Mouse (Mus musculus) neural tube, embryonic 13.5 days (tissue): Measurements from ENCODE around the gene Spink2. TPM values are rescaled to one million over a fixed set of nuclear protein-coding genes. Genes with fewer than 3 reads are reported as not detected.
"Not testable (repeated sequence)": the region's sequence is repeated elsewhere in the genome, so short reads cannot be mapped to it uniquely, and the experiment has no call there.

Experiments
- ATAC-seq: fragments of 200-750 bp; cut with Nextera tagmentation; 2 replicates; pipeline ENCODE4 v1.8.0; 2017; ENCODE audit warnings: low read depth, mild to moderate bottlenecking, moderate TSS enrichment, moderate library complexity
- H3K27ac ChIP-seq: fragments of 300-500 bp; sonication (generic); replicated peaks from 2 replicates; pipeline ENCODE4 v1.5.1; 2015; ENCODE audit warnings: moderate library complexity, mild to moderate bottlenecking, inconsistent platforms
- H3K27me3 ChIP-seq: fragments of 300-500 bp; sonication (generic); 2 replicates; pipeline ENCODE4 v1.6.1; 2015; ENCODE audit warnings: mild to moderate bottlenecking, inconsistent platforms
- H3K36me3 ChIP-seq: fragments of 300-500 bp; sonication (generic); 2 replicates; pipeline ENCODE4 v1.6.1; 2015; ENCODE audit warnings: mild to moderate bottlenecking, inconsistent platforms
- H3K4me1 ChIP-seq: fragments of 300-500 bp; sonication (generic); replicated peaks from 2 replicates; pipeline ENCODE4 v1.6.1; 2015; ENCODE audit warnings: inconsistent platforms
- H3K4me2 ChIP-seq: fragments of 300-500 bp; sonication (generic); 2 replicates; pipeline ENCODE4 v1.6.1; 2015; ENCODE audit warnings: inconsistent platforms, mild to moderate bottlenecking, moderate library complexity
- H3K4me3 ChIP-seq: fragments of 300-500 bp; sonication (generic); 2 replicates; pipeline ENCODE4 v1.5.1; 2015; ENCODE audit warnings: mild to moderate bottlenecking, inconsistent platforms
- H3K9ac ChIP-seq: fragments of 300-500 bp; sonication (generic); 2 replicates; pipeline ENCODE4 v1.6.1; 2015; ENCODE audit warnings: moderate library complexity, mild to moderate bottlenecking, inconsistent platforms
- H3K9me3 ChIP-seq: fragments of 300-500 bp; sonication (generic); 2 replicates; pipeline ENCODE4 v1.6.1; 2016; ENCODE audit warnings: inconsistent platforms
- WGBS: fragments of 180-500 bp; shearing (Covaris S2); methylation state at CpG from one replicate; pipeline ENCODE4 v1.1.7; 2015; 5-methylcytosine and 5-hydroxymethylcytosine counted together
- polyA plus RNA-seq: library from polyadenylated mRNA; unstranded; fragments of >200 nt; fragmentation: Nextera tagmentation; extraction: Ambion mirVana; gene quantifications from 2 replicates; pipeline ENCODE4 v1.2.1, GENCODE M21; 2015

Spink2 gene
- polyA plus RNA-seq, 1 experiment from 2014 or later = 5.1 TPM

DNA sequence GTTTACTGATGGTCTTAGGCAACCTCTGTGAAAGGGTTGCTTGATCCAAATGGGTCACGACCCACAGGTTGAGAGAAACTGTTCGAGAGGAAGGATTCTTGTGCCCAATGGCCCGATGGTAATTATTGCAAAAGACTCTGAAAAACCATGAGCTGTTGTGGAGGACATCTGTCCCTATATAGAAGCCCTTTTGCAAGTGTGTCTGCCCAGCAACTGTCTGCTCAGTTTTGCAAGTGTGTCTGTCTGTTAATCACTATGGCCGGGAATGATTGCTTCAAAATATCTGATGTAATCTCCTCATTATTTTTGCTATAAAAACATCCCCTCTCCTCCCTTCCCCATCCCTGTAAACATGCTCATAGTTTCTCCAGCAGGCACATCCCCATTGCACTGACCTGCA lies 20.2 kb downstream of the Spink2 start:
- Histone ChIP-seq H3K4me3 (no peak overlapping the region), H3K4me1 (no peaks in the 10 kb centered on the region), H3K4me2 (no peak overlapping the region), H3K27ac (no peak overlapping the region), H3K9me3 (0 out of 2 replicates have a peak, but pooled peaks cover 8% of the 10 kb centered on the region), H3K27me3 (no peaks in the 10 kb centered on the region), H3K9ac (no peak overlapping the region), H3K36me3 (no peaks in the 10 kb centered on the region)
- no peak for ATAC-seq
- WGBS = 87% methylated on average over 4 of the region's 4 CpGs

DNA sequence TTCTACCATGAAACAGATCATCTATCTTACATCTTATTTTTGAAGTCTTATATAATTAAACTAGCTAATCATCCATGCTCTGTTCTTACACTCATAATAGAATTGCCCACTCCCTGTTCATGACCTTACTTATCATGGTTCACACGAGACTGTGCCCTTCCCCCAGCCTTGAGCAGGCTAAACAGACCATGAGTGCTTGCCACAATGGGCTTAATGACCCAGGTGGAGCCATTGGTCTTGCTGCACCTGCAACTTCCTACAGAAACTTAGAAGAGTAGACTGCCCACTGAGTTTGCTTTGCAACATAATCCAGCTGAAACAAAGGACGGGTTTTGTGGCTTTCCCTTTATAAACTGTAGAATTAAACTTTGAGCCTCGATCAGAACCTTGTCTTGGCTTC lies 22.5 kb downstream of the Spink2 start:
- Histone ChIP-seq H3K4me2 (no peak overlapping the region), H3K27me3 (no peaks in the 10 kb centered on the region), H3K27ac (no peak overlapping the region), H3K4me1 (no peaks in the 10 kb centered on the region), H3K9me3 (0 out of 2 replicates have a peak, but pooled peaks cover 8% of the 10 kb centered on the region), H3K9ac (no peak overlapping the region), H3K4me3 (no peak overlapping the region), H3K36me3 (no peaks in the 10 kb centered on the region)
- ATAC-seq = no peak
- 50% methylated on average over 3 of the region's 3 CpGs for WGBS

DNA sequence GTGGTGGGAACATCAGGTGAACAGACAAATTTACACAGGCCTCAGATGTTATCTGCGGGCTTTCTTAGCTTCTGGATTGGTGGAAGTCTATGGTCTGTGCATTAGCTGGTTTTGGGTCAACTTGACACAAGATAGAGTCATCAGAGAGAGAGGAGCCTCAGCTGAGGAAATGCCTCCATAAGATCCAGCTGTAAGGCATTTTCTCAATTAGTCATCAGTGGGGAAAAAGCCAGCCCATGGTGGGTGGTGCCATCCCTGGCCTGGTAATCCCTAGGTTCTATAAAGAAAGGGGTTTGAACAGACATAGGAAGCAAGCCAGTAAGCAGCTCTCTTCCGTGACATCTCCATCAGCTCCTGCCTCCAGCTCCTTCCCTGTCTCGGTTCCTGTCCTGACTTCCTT lies 25.9 kb downstream of the Spink2 start:
- no peak for ATAC-seq
- H3K27ac ChIP-seq = no peak overlapping the region
- H3K9me3 ChIP-seq = 0 out of 2 replicates have a peak, but pooled peaks cover 8% of the 10 kb centered on the region
- no peaks in the 10 kb centered on the region for H3K27me3 ChIP-seq
- no peak overlapping the region for H3K9ac ChIP-seq
- H3K4me2 ChIP-seq = no peak overlapping the region
- WGBS = 93% methylated on average over 3 of the region's 3 CpGs
- H3K4me1 ChIP-seq = no peaks in the 10 kb centered on the region
- H3K36me3 ChIP-seq = no peaks in the 10 kb centered on the region
- no peak overlapping the region for H3K4me3 ChIP-seq

DNA sequence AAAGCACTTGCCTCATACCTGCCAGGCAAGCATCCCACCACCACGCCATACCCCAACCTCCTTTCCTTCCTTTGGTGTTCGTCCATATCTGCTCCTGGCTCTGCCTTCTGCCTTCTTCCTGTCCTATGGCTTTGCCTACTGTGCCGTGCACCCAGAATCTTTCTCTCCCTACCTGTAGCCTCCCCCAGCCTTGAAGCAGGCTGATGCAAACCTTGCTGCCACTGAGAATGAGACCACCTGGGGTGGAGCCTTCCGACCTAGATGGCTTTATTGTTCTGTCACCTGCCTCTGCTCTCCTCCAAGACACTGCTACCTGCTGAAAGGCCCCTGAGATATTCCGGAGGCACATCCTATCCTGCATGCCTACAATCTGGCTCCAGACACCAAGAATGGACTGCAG lies 27.4 kb downstream of the Spink2 start:
- not testable (repeated sequence) for H3K9me3 ChIP-seq, H3K9ac ChIP-seq, H3K27ac ChIP-seq, H3K4me2 ChIP-seq, ATAC-seq, H3K4me3 ChIP-seq, H3K27me3 ChIP-seq, H3K4me1 ChIP-seq, H3K36me3 ChIP-seq
- WGBS = 59% methylated on average over 5 of the region's 5 CpGs

DNA sequence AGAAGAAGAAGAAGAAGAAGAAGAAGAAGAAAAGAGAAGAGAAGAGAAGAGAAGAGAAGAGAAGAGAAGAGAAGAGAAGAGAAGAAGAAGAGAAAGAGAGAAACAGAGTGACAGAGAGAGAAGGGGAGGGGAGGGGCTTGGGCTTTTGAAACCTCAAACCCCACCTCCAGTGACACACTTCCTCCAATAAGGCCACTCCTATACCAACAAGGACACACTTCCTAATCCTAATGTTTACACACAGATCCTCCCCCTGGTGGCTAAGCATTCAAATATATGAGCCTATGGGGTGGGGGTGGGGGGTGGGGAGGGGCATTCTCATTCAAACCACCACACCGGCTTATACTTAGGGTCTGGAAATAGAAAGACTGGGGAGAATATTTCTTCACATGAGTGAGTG lies 27.9 kb downstream of the Spink2 start:
- H3K36me3 ChIP-seq = no peaks in the 10 kb centered on the region
- no peaks in the 10 kb centered on the region for H3K4me1 ChIP-seq
- no peak overlapping the region for H3K27ac ChIP-seq
- 69% methylated on average over 1 of the region's 1 CpGs for WGBS
- no peak overlapping the region for H3K9ac ChIP-seq
- no peak overlapping the region for H3K4me2 ChIP-seq
- ATAC-seq = no peak
- 0 out of 2 replicates have a peak, but pooled peaks cover 5% of the 10 kb centered on the region for H3K9me3 ChIP-seq
- no peaks in the 10 kb centered on the region for H3K27me3 ChIP-seq
- H3K4me3 ChIP-seq = no peak overlapping the region

DNA sequence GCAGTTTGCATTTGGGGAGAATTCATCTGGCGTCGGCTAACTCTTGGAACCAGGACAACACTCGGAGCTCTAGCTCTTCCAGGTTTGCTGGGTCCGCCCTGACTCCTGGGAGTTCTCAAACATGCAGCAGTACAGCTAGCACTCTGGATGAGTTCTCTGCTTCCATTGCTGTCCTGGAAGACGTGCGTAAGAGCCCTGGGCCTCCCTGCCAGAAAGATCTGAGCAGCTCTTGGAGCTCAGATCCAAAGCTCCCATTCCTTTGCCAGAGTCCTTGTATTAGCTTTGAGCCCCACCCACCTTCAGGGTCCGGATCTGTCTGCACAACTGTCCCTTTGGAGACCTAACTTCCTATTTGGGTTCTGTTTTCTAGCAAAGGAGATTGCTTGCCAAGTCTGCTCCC lies 29.8 kb downstream of the Spink2 start:
- no peak overlapping the region for H3K4me3 ChIP-seq
- ATAC-seq = no peak
- WGBS = 88% methylated on average over 7 of the region's 7 CpGs

DNA sequence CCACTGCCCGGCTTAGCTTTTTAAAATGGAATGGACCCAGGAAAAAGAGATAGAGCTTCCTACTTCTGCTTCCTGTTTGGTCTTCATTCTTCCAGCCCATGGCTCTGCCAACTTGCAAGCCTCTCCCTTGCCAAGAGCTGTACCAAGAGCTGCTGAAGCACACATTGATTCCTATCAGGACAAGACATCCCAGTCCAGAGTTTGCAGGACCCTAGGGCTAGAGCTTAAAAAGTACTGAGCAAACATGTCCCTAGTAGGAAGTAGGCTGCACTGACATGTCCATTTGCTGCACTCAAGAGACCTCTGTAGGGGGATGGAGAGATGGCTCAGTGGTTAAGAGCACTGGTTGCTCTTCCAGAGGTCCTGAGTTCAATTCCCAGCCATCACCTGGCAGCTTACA lies 32.3 kb downstream of the Spink2 start:
- no peaks in the 10 kb centered on the region for H3K4me1 ChIP-seq
- no peaks in the 10 kb centered on the region for H3K36me3 ChIP-seq
- H3K9ac ChIP-seq = no peak overlapping the region
- no peaks in the 10 kb centered on the region for H3K27me3 ChIP-seq
- H3K27ac ChIP-seq = no peak overlapping the region
- WGBS = 95% methylated on average over 1 of the region's 1 CpGs
- no peaks in the 10 kb centered on the region for H3K9me3 ChIP-seq
- ATAC-seq = no peak
- H3K4me3 ChIP-seq = no peak overlapping the region
- H3K4me2 ChIP-seq = no peak overlapping the region

More for the DNA sequence above, 29.8 kb downstream of the Spink2 start:
- Histone ChIP-seq H3K36me3 (no peaks in the 10 kb centered on the region), H3K27ac (no peak overlapping the region), H3K4me1 (no peaks in the 10 kb centered on the region), H3K9me3 (no peaks in the 10 kb centered on the region), H3K4me2 (no peak overlapping the region), H3K9ac (no peak overlapping the region), H3K27me3 (no peaks in the 10 kb centered on the region)

DNA sequence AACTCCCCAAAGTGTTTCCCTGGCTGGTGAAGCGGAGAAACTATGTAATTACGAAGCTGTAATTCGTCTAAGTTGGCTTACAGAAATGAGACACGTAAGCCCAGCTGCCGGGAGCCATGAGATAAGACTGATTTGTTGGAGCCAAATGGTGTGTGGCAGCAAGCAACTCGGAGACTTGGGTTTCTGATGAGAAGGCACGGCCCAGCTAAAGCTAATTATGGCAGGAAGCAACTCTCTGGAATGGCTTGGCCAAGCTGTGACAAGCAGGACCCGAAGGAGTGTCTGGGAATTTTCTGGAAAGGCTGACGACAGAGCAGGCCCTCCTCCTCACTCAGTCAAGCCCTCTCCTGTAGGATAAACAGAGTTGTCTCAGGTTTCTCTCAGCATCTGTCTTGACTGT lies 33.3 kb downstream of the Spink2 start:
- no peaks in the 10 kb centered on the region for H3K27me3 ChIP-seq
- H3K4me2 ChIP-seq = no peak overlapping the region
- no peak overlapping the region for H3K27ac ChIP-seq
- no peak overlapping the region for H3K9ac ChIP-seq
- no peaks in the 10 kb centered on the region for H3K4me1 ChIP-seq
- no peaks in the 10 kb centered on the region for H3K9me3 ChIP-seq
- no peak for ATAC-seq
- H3K4me3 ChIP-seq = no peak overlapping the region
- WGBS = 61% methylated on average over 9 of the region's 9 CpGs
- no peaks in the 10 kb centered on the region for H3K36me3 ChIP-seq

DNA sequence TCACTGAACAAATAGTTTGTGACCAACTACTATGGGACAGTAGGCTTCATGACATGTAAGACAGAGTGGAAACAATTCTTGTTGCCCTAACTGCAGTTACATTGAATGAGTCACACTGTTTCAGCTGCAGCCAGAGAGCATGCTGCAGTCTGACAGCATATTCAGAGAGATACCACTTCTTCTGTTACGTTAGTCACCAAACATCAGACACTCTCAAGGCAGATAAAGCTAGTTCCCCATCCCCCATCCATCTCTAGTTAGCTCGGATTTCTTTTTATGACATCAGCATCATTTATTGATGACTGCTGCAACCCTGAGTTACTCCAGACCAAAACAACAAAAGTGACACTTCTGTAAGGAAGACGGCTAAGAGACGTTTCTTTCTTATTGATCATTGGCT lies 36.5 kb downstream of the Spink2 start:
- 73% methylated on average over 4 of the region's 4 CpGs for WGBS
- no peak for ATAC-seq
- no peak overlapping the region for H3K27ac ChIP-seq

DNA sequence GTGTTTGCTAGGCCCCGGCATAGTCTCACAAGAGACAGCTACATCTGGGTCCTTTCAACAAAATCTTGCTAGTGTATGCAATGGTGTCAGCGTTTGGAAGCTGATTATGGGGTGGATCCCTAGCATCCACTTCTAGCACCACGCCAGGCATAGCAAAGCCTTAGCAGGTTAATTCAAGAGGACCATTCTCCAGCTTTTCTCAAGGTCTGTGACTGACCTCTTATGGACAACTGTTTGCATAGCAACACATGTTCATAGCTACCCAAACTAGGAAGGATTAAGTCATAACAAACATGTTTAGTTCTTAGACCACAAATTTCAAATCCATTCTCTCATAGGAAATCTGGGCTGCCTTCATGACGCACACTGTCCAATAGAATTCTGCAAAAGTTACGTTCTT lies 40.7 kb downstream of the Spink2 start:
- Histone ChIP-seq H3K4me2 (no peak overlapping the region), H3K27me3 (no peaks in the 10 kb centered on the region), H3K9ac (no peak overlapping the region), H3K4me1 (no peaks in the 10 kb centered on the region), H3K4me3 (no peak overlapping the region), H3K36me3 (no peaks in the 10 kb centered on the region), H3K9me3 (no peaks in the 10 kb centered on the region), H3K27ac (no peak overlapping the region)
- no peak for ATAC-seq
- 70% methylated on average over 5 of the region's 5 CpGs for WGBS

More for the DNA sequence above, 36.5 kb downstream of the Spink2 start:
- no peaks in the 10 kb centered on the region for H3K36me3 ChIP-seq
- H3K4me2 ChIP-seq = no peak overlapping the region
- H3K4me1 ChIP-seq = no peaks in the 10 kb centered on the region
- no peak overlapping the region for H3K9ac ChIP-seq
- H3K9me3 ChIP-seq = no peaks in the 10 kb centered on the region
- H3K4me3 ChIP-seq = no peak overlapping the region
- no peaks in the 10 kb centered on the region for H3K27me3 ChIP-seq

DNA sequence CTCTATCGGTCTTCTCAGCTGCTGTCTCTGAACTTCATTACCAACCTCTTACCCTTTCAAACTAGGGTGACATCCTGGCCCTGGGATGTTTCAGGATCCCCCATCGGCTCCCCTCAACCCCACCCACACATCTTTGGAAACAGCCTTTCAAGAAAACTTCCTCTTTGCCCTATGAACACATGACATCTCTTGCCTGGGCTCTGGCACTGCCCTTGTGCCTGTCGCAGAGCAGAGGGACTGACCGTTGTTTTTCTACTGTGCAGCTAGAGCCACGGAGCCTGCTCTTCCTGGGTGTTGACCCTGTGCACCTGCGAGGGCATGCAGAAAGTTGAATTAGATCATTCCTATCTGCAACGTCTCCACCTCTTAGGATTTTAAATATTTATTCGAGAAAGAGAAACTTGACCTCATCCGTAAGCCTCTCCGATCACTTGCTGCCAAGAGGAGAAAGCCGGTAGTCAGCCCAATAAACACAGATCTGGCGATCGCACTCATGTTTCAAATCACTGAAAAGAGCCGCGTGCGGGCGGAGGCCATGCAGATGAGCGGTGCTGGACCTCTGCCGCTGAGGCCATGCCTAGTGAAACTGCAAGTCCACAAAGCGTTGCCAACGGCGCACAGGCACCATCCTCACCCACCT lies 43.8 kb downstream of the Spink2 start:
- WGBS = 90% methylated on average over 22 of the region's 22 CpGs
- ATAC-seq = no peak
- H3K4me3 ChIP-seq = no peak overlapping the region
- H3K36me3 ChIP-seq = no peaks in the 10 kb centered on the region
- H3K27me3 ChIP-seq = no peaks in the 10 kb centered on the region
- H3K9ac ChIP-seq = no peak overlapping the region
- no peak overlapping the region for H3K4me2 ChIP-seq
- H3K27ac ChIP-seq = no peak overlapping the region
- H3K9me3 ChIP-seq = no peaks in the 10 kb centered on the region
- no peaks in the 10 kb centered on the region for H3K4me1 ChIP-seq

DNA sequence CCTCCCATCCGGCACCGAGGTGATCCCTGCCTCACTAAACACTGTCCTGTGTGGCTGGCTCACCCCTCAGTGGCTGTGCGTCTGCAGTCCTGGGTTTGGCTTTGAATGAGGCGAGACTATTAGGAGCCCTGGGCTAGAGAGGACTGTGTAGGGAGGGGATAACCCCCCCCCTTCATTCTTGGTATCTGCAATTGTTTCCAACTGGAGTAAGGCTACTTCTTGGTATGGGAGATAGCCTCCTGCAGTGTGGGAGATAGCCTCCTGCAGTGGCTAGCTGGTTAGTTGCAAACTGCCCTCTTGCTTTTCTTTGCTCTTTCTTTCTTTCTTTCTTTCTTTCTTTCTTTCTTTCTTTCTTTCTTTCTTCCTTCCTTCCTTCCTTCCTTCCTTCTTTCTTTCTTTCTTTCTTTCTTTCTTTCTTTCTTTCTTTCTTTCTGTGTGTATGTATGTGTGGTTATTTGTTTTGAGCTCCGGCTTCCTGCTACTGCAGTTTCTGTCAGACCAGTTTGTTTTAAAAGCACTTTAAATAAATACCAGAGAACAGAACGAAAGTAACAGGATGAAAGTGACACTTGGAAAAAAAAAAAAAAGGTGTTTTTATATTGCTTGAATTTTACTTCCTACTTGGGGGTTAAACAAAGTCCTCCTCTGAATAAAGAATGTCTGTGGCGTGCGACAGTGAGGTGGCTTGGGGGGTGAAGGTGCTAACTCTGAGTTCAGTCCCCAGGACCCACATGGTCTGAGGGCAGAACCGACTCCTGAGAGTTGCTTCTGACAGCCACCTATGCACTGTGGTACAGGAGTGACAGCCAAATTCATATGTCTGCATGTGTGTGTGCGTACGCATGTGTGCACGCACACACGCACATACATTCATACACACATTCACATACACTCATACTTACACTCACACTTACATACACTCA lies 45.3 kb downstream of the Spink2 start:
- Histone ChIP-seq H3K27me3 (no peaks in the 10 kb centered on the region), H3K4me1 (no peaks in the 10 kb centered on the region), H3K36me3 (no peaks in the 10 kb centered on the region), H3K9ac (no peak overlapping the region), H3K4me3 (no peak overlapping the region), H3K9me3 (no peaks in the 10 kb centered on the region), H3K27ac (no peak overlapping the region), H3K4me2 (no peak overlapping the region)
- WGBS = 77% methylated on average over 13 of the region's 13 CpGs
- ATAC-seq = no peak
